Mouse (Mus musculus): ENCODE results near the gene Gm17490. TPM values are rescaled to one million over a fixed set of nuclear protein-coding genes. Genes with fewer than 3 reads are reported as not detected.

Gm17490 gene
- polyA plus RNA-seq (2012; rRNA removed): not detected in 2 replicates

GRCm38 (mm10) chr2:11625890-11626289, at the start of gene Gm17490:
Gene Gm17490, minus strand, starts transcription at chr2:11626264.
- 95% methylated on average over 5 of the region's 5 CpGs for WGBS
- no peak within 1 kb of the TSS for H3K4me3 ChIP-seq (replicated peaks; ENCODE audit: insufficient read depth, low read depth, low read length)
- no peaks in the 10 kb centered on the region for H3K4me1 ChIP-seq (ENCODE audit: control insufficient read depth, insufficient read depth, low read length)
- no peak for DNase-seq
- no peak for TF ChIP-seq POLR2A (IDR thresholded peaks at IDR 0.05; ENCODE audit: borderline replicate concordance, insufficient read depth, low read length)
- TF ChIP-seq CTCF (IDR thresholded peaks at IDR 0.05; ENCODE audit: borderline replicate concordance, insufficient read depth, low read depth, low read length): no peak
- H3K27me3 ChIP-seq (ENCODE audit: control insufficient read depth, insufficient read depth, low read length): no peaks in the 10 kb centered on the region
- no peak within 1 kb of the TSS for H3K27ac ChIP-seq (ENCODE audit: insufficient read depth, low read length)

- no peak overlapping the region for H3K27ac ChIP-seq (ENCODE audit: insufficient read depth, low read length)
- no peak overlapping the region for H3K4me3 ChIP-seq (replicated peaks; ENCODE audit: insufficient read depth, low read depth, low read length)
- H3K27me3 ChIP-seq (ENCODE audit: control insufficient read depth, insufficient read depth, low read length): no peaks in the 10 kb centered on the region
- H3K4me1 ChIP-seq (ENCODE audit: control insufficient read depth, insufficient read depth, low read length): no peaks in the 10 kb centered on the region
- DNase-seq: no peak
- no peak for TF ChIP-seq CTCF (IDR thresholded peaks at IDR 0.05; ENCODE audit: borderline replicate concordance, insufficient read depth, low read depth, low read length)
- no peak for TF ChIP-seq POLR2A (IDR thresholded peaks at IDR 0.05; ENCODE audit: borderline replicate concordance, insufficient read depth, low read length)
- 26% methylated on average over 3 of the region's 3 CpGs for WGBS
These were observed 46.1 kb upstream of the Gm17490 start for GRCm38 (mm10) chr2:11672144-11672543.

GRCm38 (mm10) chr2:11665326-11665725, 39.3 kb upstream of the Gm17490 start:
- H3K4me1 ChIP-seq (ENCODE audit: control insufficient read depth, insufficient read depth, low read length): no peaks in the 10 kb centered on the region
- no peak for DNase-seq
- no peak overlapping the region for H3K4me3 ChIP-seq (replicated peaks; ENCODE audit: insufficient read depth, low read depth, low read length)
- no peaks in the 10 kb centered on the region for H3K27me3 ChIP-seq (ENCODE audit: control insufficient read depth, insufficient read depth, low read length)
- TF ChIP-seq CTCF (IDR thresholded peaks at IDR 0.05; ENCODE audit: borderline replicate concordance, insufficient read depth, low read depth, low read length): no peak
- TF ChIP-seq POLR2A (IDR thresholded peaks at IDR 0.05; ENCODE audit: borderline replicate concordance, insufficient read depth, low read length): no peak
- WGBS: 87% methylated on average over 3 of the region's 3 CpGs
- H3K27ac ChIP-seq (ENCODE audit: insufficient read depth, low read length): no peak overlapping the region

GRCm38 (mm10) chr2:11664806-11665205, 38.7 kb upstream of the Gm17490 start:
- no peaks in the 10 kb centered on the region for H3K27me3 ChIP-seq (ENCODE audit: control insufficient read depth, insufficient read depth, low read length)
- 69% methylated on average over 4 of the region's 4 CpGs for WGBS
- TF ChIP-seq CTCF (IDR thresholded peaks at IDR 0.05; ENCODE audit: borderline replicate concordance, insufficient read depth, low read depth, low read length) (no peak), POLR2A (IDR thresholded peaks at IDR 0.05; ENCODE audit: borderline replicate concordance, insufficient read depth, low read length) (no peak)

GRCm38 (mm10) chr2:11664367-11664766, 38.3 kb upstream of the Gm17490 start:
- 44% methylated on average over 6 of the region's 6 CpGs for WGBS
- DNase-seq: peak; percentile 18 to 22
- no peak for TF ChIP-seq POLR2A (IDR thresholded peaks at IDR 0.05; ENCODE audit: borderline replicate concordance, insufficient read depth, low read length)
- no peak for TF ChIP-seq CTCF (IDR thresholded peaks at IDR 0.05; ENCODE audit: borderline replicate concordance, insufficient read depth, low read depth, low read length)
- no peak overlapping the region for H3K27ac ChIP-seq (ENCODE audit: insufficient read depth, low read length)
- H3K27me3 ChIP-seq (ENCODE audit: control insufficient read depth, insufficient read depth, low read length): no peaks in the 10 kb centered on the region
- peak overlapping the region; percentile 23 for H3K4me3 ChIP-seq (replicated peaks; ENCODE audit: insufficient read depth, low read depth, low read length)
- H3K4me1 ChIP-seq (ENCODE audit: control insufficient read depth, insufficient read depth, low read length): no peaks in the 10 kb centered on the region

More at GRCm38 (mm10) chr2:11664806-11665205, 38.7 kb upstream of the Gm17490 start:
- no peak for DNase-seq
- Histone ChIP-seq H3K4me1 (ENCODE audit: control insufficient read depth, insufficient read depth, low read length) (no peaks in the 10 kb centered on the region), H3K27ac (ENCODE audit: insufficient read depth, low read length) (no peak overlapping the region), H3K4me3 (replicated peaks; ENCODE audit: insufficient read depth, low read depth, low read length) (no peak overlapping the region)

- TF ChIP-seq POLR2A (IDR thresholded peaks at IDR 0.05; ENCODE audit: borderline replicate concordance, insufficient read depth, low read length) (no peak), CTCF (IDR thresholded peaks at IDR 0.05; ENCODE audit: borderline replicate concordance, insufficient read depth, low read depth, low read length) (peak; percentile 74; the same call in 1 of the 2 replicates)
- DNase-seq: peak; percentile 62 to 68
- Histone ChIP-seq H3K4me1 (ENCODE audit: control insufficient read depth, insufficient read depth, low read length) (no peaks in the 10 kb centered on the region), H3K27ac (ENCODE audit: insufficient read depth, low read length) (no peak overlapping the region), H3K27me3 (ENCODE audit: control insufficient read depth, insufficient read depth, low read length) (no peaks in the 10 kb centered on the region), H3K4me3 (replicated peaks; ENCODE audit: insufficient read depth, low read depth, low read length) (peak overlapping the region; percentile 22)
- 3% methylated on average over 10 of the region's 10 CpGs for WGBS
These were observed 37.9 kb upstream of the Gm17490 start for GRCm38 (mm10) chr2:11663961-11664360.

- 96% methylated on average over 1 of the region's 1 CpGs for WGBS
- no peak for DNase-seq
- H3K27me3 ChIP-seq (ENCODE audit: control insufficient read depth, insufficient read depth, low read length): no peaks in the 10 kb centered on the region
- H3K27ac ChIP-seq (ENCODE audit: insufficient read depth, low read length): no peak overlapping the region
- no peaks in the 10 kb centered on the region for H3K4me1 ChIP-seq (ENCODE audit: control insufficient read depth, insufficient read depth, low read length)
- TF ChIP-seq CTCF (IDR thresholded peaks at IDR 0.05; ENCODE audit: borderline replicate concordance, insufficient read depth, low read depth, low read length) (no peak), POLR2A (IDR thresholded peaks at IDR 0.05; ENCODE audit: borderline replicate concordance, insufficient read depth, low read length) (no peak)
- no peak overlapping the region for H3K4me3 ChIP-seq (replicated peaks; ENCODE audit: insufficient read depth, low read depth, low read length)
These were observed 36.8 kb upstream of the Gm17490 start for GRCm38 (mm10) chr2:11662907-11663230.

- H3K4me1 ChIP-seq (ENCODE audit: control insufficient read depth, insufficient read depth, low read length): no peaks in the 10 kb centered on the region
- no peaks in the 10 kb centered on the region for H3K27me3 ChIP-seq (ENCODE audit: control insufficient read depth, insufficient read depth, low read length)
- TF ChIP-seq POLR2A (IDR thresholded peaks at IDR 0.05; ENCODE audit: borderline replicate concordance, insufficient read depth, low read length) (no peak), CTCF (IDR thresholded peaks at IDR 0.05; ENCODE audit: borderline replicate concordance, insufficient read depth, low read depth, low read length) (no peak)
- 67% methylated on average over 6 of the region's 6 CpGs for WGBS
- no peak for DNase-seq
- H3K27ac ChIP-seq (ENCODE audit: insufficient read depth, low read length): no peak overlapping the region
- no peak overlapping the region for H3K4me3 ChIP-seq (replicated peaks; ENCODE audit: insufficient read depth, low read depth, low read length)
These were observed 36.3 kb upstream of the Gm17490 start for GRCm38 (mm10) chr2:11662143-11662906.

Data from cerebellum, adult 2 months (tissue).